Mouse (Mus musculus) gastrocnemius, postnatal 10 days (tissue): ENCODE data around the gene Aqp5. TPM values are rescaled to one million over a fixed set of nuclear protein-coding genes. Genes with fewer than 3 reads are reported as not detected.

Experiments used
- DNase-seq: peaks from one replicate; pipeline ENCODE4 v3.0.0; 2021; ENCODE audit warnings: mixed read lengths
- total RNA-seq, 2 experiments: library from RNA; stranded (reverse); gene quantifications; 2 replicates each; pipeline ENCODE4 v1.2.3; 2021

Aqp5 gene
- total RNA-seq, 2 experiments from 2014 or later, result 0.49 TPM; not detected in 1

GRCm38 (mm10) chr15:99596841-99597240 lies 6.3 kb downstream of the Aqp5 start:
- DNase-seq, result no peak

GRCm38 (mm10) chr15:99597596-99597995 lies 7.0 kb downstream of the Aqp5 start:
- no peak for DNase-seq

GRCm38 (mm10) chr15:99599245-99600070 lies 8.9 kb downstream of the Aqp5 start:
- no peak for DNase-seq

- DNase-seq, result no peak
These were observed 10.6 kb downstream of the Aqp5 start, which contains the start of gene Aqp6 for GRCm38 (mm10) chr15:99600986-99601822. Aqp6 (plus strand) TSS chr15:99601400.

- DNase-seq, result no peak
These were observed 11.2 kb downstream of the Aqp5 start for GRCm38 (mm10) chr15:99601823-99602120.

- no peak for DNase-seq
These were observed 11.7 kb downstream of the Aqp5 start for GRCm38 (mm10) chr15:99602206-99602820.

- DNase-seq, result no peak
These were observed 12.6 kb downstream of the Aqp5 start for GRCm38 (mm10) chr15:99603216-99603615.

GRCm38 (mm10) chr15:99605595-99605994 lies 15.0 kb downstream of the Aqp5 start:
- no peak for DNase-seq

GRCm38 (mm10) chr15:99606515-99606914 lies 15.9 kb downstream of the Aqp5 start:
- no peak for DNase-seq

- no peak for DNase-seq
These were observed 17.0 kb downstream of the Aqp5 start for GRCm38 (mm10) chr15:99607388-99608113.

GRCm38 (mm10) chr15:99608382-99609125 lies 18.0 kb downstream of the Aqp5 start:
- no peak for DNase-seq

- no peak for DNase-seq
These were observed 21.0 kb downstream of the Aqp5 start for GRCm38 (mm10) chr15:99611563-99611962.

- DNase-seq, result no peak
These were observed 23.7 kb downstream of the Aqp5 start for GRCm38 (mm10) chr15:99614273-99614672.

GRCm38 (mm10) chr15:99614753-99615152 lies 24.2 kb downstream of the Aqp5 start:
- peak; percentile 41 for DNase-seq

GRCm38 (mm10) chr15:99615246-99615645 lies 24.7 kb downstream of the Aqp5 start:
- DNase-seq, result no peak

- no peak for DNase-seq
These were observed 28.0 kb downstream of the Aqp5 start for GRCm38 (mm10) chr15:99618595-99618994.

GRCm38 (mm10) chr15:99619821-99620220 lies 29.2 kb downstream of the Aqp5 start:
- DNase-seq, result no peak

GRCm38 (mm10) chr15:99622063-99622462 lies 31.5 kb downstream of the Aqp5 start:
- DNase-seq, result no peak

GRCm38 (mm10) chr15:99631618-99632017 lies 41.0 kb downstream of the Aqp5 start:
- DNase-seq, result no peak

GRCm38 (mm10) chr15:99634702-99635101 lies 44.1 kb downstream of the Aqp5 start:
- DNase-seq, result no peak

GRCm38 (mm10) chr15:99637405-99638123 lies 47.0 kb downstream of the Aqp5 start:
- DNase-seq, result no peak
